Mouse (Mus musculus) embryonic facial prominence, embryonic 14.5 days (tissue): Measurements from ENCODE around the gene Evl. TPM values are rescaled to one million over a fixed set of nuclear protein-coding genes. Genes with fewer than 3 reads are reported as not detected.
A peak's percentile ranks its signal among the peaks of the same experiment; 100 is the strongest.

Experiments
- microRNA counts: library from miRNA; unstranded; fragments of <30 nt; microRNA quantifications from one replicate; lab custom pipeline; 2017
- microRNA-seq: library from miRNA; unstranded; fragments of <30 nt; microRNA quantifications from one replicate; pipeline ENCODE4, GENCODE M21; 2016; ENCODE audit warnings: borderline number of aligned reads
- polyA plus RNA-seq: library from polyadenylated mRNA; unstranded; fragments of >200 nt; fragmentation: Nextera tagmentation; extraction: Ambion mirVana; gene quantifications from 2 replicates; pipeline ENCODE4 v1.2.1, GENCODE M21; 2014

The Evl gene
- polyA plus RNA-seq, 1 experiment from 2014 or later = 62.7 TPM

MicroRNAs encoded within 50 kb of the gene (microRNA counts, 519-probe panel; counts per million panel counts)
- microRNA mmu-miR-342-3p (lab: Ali Mortazavi, UCI) (3,295 counts per million, percentile 78 among the panel's probes with 10 or more counts), microRNA mmu-miR-342-5p (lab: Ali Mortazavi, UCI) (19.3 counts per million)

Small RNA genes within 50 kb of the gene (microRNA-seq; reads per million reads assigned to microRNA genes)
- gene Gm23872 (not detected), gene Mir342 (2,623 reads per million, percentile 84 among the genes with 10 or more reads in this experiment)

Other genes with a start within 250 kb of the Evl start
- gene Hhipl1, start 248.4 kb upstream of the Evl start, polyA plus RNA-seq = 0.58 and 0.64 TPM in 2 replicates
- gene Cyp46a1, start 220.3 kb upstream of the Evl start, polyA plus RNA-seq = 5.8 and 8.5 TPM in 2 replicates
- gene Eml1, start 183.8 kb upstream of the Evl start, polyA plus RNA-seq = 62.3 and 62.8 TPM in 2 replicates
- 1.1 and 1.2 TPM in 2 replicates for gene Degs2, start 147.6 kb downstream of the Evl start, polyA plus RNA-seq
- gene Yy1, start 238.3 kb downstream of the Evl start, polyA plus RNA-seq = 19.9 and 20.3 TPM in 2 replicates